Mouse (Mus musculus): Measurements from ENCODE around the gene Cep162.

GRCm38 (mm10) chr9:87145671-87146070 lies 109.7 kb downstream of the Cep162 start:
- TF ChIP-seq POLR2A (IDR thresholded peaks at IDR 0.05; ENCODE audit: low read depth, low read length) = no peak
- TF ChIP-seq CTCF (IDR thresholded peaks at IDR 0.05; ENCODE audit: extremely low read depth, insufficient read depth, insufficient read length, insufficient replicate concordance) = no peak
